Mouse (Mus musculus) layer of hippocampus, adult 6 months (tissue): ENCODE results near the gene Atp1b2. TPM values are rescaled to one million over a fixed set of nuclear protein-coding genes. Genes with fewer than 3 reads are reported as not detected.

Source experiments
- long read RNA-seq, 2 experiments: library from polyadenylated mRNA; unstranded; transcript quantifications; one replicate each; pipeline ENCODE4 v2.0.0; 2019 to 2020
- microRNA-seq: library from miRNA; unstranded; fragments of <30 nt; microRNA quantifications from one replicate; pipeline ENCODE4 v1.2.0, GENCODE M21; 2020
- polyA plus RNA-seq: library from polyadenylated mRNA; unstranded; fragments of <200 nt; fragmentation: Nextera tagmentation; gene quantifications from 2 replicates; pipeline ENCODE4 v1.2.3, GENCODE M21; 2021

Gene Atp1b2
- 218 and 255 TPM in 2 replicates for polyA plus RNA-seq
- long read RNA-seq, experiment 1, transcript Atp1b2-201 (7 exons, 2,842 nt), result major isoform, 14 of 35 reads
- long read RNA-seq, experiment 1, partial matches to known transcripts, result 1 of 35 reads
- long read RNA-seq, experiment 1, other reads (novel, unspliced or antisense), result 19 of 35 reads
- long read RNA-seq, experiment 2, transcript Atp1b2-201 (7 exons, 2,842 nt), result major isoform, 180 of 208 reads
- long read RNA-seq, experiment 2, partial matches to known transcripts, result 6 of 208 reads
- long read RNA-seq, experiment 2, other reads (novel, unspliced or antisense), result 21 of 208 reads

DNA sequence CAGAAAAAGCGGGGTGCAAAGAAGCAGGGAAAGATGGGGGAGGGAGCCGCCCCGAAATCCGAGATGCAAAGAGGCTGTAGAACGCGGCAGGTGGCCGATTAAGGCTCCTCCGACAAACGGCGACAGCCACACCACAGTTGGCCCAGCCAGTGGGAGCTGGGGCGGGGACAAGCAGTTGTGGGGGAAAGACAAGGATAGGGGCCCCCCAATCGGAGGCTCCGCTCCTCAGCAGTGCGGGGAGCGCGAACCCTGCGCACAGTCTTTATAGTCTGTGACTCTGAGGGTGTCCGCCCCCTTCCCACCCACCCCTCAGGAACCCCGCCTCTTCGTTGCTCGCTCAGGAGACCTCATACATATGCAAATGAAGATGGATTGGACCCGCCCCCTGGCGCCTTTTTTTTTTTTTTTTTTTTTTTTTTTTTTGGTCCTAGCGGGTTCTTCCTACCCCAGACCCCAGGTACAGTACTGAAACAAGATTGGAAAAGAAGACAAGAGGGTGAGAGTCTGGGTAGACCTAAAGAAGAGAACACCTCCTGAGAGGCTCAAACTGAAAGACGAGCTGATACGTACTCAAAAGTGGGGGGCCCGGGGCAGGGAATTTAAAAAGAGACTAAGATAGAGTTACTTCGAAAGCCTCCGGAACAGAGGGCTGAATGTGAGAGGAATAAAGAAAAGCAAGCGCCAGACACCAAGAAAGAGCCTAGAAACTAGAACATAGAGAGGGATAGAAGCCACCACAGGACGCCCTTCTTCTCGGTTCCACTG is at the start of gene Atp1b2:
TSS of gene Atp1b2 (minus strand) at position 217 of the 765 bp plus-strand sequence.

DNA sequence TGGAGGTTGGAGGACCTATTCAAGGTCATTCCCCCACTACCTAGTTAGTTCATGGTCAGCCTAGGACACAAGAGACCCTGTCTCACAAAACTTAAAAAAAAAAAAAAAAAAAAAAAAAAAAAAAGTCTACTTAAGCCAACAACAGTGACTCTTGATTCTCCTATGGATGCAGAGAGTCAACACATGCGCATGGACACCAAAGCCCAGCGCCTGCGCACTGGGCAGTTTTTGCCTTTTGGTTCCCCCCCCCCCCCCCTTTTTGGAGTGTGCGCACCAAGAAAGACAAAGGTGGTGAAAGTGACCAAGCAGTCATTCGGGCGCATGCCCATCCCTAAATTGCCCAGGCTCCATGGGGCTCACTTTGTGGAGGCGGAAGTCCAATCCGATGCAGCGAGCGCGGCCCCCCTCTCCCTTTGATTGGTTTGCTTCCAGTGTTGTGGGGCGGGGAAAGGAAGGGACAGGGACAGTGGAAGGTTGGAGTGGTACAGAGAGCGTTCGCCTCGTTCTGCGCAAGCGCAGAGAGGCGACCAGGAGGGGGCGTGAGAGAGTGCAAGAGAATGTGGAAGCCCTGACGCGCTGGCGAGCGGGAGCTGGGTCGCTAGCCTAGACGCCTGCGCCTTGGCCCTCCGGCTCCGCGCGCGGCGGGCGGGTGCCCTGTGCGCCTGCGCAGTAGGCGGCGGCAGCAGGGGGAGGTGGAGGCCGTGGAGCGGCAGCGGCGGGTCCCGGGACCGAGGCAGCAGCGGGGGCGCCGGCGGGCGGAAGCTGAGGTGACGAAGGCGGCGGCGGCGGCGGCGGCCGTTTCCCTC is 26.7 kb upstream of the Atp1b2 start, which contains the start of gene Fxr2:
TSS of gene Fxr2 (plus strand) at position 707 of the 806 bp plus-strand sequence.

DNA sequence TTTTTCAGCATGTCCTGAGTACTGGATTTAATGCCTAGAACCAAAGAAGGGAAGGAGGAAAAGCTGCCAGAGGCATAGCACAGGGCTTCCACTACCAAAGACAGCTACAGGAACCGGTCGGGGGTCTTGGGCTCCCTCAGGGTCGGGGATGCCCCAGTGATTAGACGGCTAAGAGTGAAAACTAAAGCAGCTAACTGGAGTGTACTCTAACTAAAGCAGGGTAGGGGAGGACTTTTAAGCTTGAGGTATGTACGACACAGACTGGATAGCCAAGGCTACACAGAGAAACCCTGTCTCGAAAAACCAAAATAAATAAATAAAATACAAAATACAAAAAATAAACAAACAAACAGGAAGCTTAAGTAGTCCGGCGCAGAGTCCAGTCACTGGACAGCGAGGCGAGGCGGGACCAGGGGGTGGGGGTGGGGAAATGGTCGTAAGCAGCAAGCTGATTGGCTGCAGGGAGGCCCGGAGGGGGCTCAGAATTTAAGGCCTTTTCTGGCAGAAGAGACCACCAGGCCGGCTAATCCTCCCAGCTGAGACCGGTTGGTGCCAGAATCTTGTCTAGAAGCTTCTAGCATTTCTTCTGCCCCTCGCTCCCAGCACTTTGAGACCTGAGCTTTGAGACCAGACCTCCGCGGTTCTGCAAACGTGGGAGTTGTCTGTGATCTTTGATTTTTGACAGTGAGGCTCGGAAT is 16.0 kb upstream of the Atp1b2 start, which contains the start of gene Sat2:
TSS of gene Sat2 (plus strand) at position 454 of the 698 bp plus-strand sequence.

DNA sequence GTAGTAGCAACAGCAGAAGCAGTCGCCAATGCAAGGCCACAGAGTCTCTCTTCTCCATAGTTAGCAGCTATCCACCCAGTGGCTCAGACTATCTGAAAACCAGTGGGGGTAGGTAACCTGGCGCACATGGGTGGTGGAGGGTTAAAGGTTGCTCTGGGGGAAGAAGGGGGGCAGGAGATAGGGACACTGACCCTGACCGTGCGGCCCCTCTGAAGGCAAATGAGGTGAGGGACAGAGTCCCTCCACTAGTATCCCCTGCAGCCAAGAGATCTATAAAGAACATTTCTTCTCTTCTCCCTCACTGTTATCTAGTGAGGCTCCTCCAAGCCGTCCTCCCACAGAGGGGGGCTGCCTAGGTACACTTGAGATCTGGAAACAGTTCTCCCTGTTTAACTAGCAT is 12.1 kb upstream of the Atp1b2 start, which contains the start of gene Shbg:
TSS of gene Shbg (minus strand) at position 101 of the 400 bp plus-strand sequence.

DNA sequence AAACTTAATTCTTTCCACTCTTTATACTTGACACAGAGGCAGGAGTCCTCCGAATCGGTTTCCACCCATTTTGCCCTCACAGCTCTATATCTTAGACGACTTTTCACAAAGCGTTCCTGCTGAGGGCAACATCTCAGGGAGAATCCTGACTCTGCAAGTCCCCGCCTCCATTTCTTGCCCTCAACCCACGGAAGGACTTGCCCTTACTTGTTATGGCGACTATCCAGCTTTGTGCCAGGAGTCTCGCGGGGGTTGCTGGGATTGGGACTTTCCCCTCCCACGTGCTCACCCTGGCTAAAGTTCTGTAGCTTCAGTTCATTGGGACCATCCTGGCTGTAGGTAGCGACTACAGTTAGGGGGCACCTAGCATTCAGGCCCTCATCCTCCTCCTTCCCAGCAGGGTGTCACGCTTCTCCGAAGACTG is 25.6 kb downstream of the Atp1b2 start, which contains the start of the genes Wrap53 and Trp53:
TSS of gene Wrap53 (minus strand) at position 165 of the 424 bp plus-strand sequence.
TSS of gene Trp53 (plus strand) at position 269 of the 424 bp plus-strand sequence.

DNA sequence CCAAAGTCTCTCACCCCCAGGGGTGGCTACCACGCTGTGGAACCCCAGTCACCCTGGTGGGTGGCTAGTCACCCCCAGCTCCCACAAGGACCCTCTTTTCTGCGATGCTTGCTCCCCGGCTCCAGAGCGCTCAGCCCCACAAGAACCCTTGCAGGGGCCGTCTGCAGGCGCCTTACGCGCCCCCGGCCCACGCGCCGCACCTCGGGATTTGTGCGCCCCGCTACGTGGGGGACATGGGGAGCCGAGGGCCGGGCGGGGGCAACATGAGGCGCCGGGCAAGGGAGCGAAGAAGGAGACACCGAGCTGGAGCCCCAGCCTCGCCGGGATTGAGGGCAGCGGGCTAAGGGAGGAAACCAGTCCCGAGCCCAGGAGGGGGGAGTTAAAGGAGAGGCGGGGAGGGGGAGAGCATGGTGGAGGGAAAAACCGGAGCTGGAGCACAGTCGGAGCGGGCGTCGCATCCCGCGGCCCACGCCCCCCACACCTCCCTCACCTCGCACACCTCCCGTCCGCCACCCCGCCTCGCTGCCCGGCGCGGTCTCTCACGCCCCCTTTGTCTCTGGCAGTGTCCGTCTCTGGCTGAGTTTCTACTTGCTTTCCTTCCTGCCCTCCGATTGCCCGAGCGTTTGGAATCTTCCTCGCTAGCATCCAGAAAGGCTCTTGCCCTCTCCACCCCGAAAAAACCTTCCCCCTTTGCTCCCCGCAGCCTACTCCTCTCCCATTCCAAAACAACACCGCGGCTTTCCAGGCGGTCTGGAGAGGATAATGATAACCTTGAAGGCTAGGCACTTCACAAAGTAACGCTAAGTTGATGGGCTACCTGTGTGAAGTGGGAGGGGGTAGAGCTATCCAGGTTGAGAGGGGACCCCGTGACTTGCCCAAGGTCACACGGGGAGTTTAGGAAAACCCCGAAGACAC is 45.6 kb downstream of the Atp1b2 start, which contains the start of gene Efnb3:
TSS of gene Efnb3 (minus strand) at position 355 of the 915 bp plus-strand sequence.

Small RNA genes lying within 50 kb of the gene (microRNA-seq; reads per million reads assigned to microRNA genes)
- not detected for gene Mir467f

Other genes starting within 250 kb of the Atp1b2 start
- 49.8 and 51.0 TPM in 2 replicates for gene Chd3, start 236.5 kb downstream of the Atp1b2 start, polyA plus RNA-seq
- gene Naa38, start 210.5 kb downstream of the Atp1b2 start, polyA plus RNA-seq, result 601 and 628 TPM in 2 replicates
- gene Cyb5d1, start 210.3 kb downstream of the Atp1b2 start, polyA plus RNA-seq, result 12.0 and 15.0 TPM in 2 replicates
- 1.9 and 2.4 TPM in 2 replicates for gene Tmem88, start 207.7 kb downstream of the Atp1b2 start, polyA plus RNA-seq
- 8.1 and 9.3 TPM in 2 replicates for gene Kdm6b, start 192.3 kb downstream of the Atp1b2 start, polyA plus RNA-seq
- gene Dnah2, start 56.8 kb downstream of the Atp1b2 start, polyA plus RNA-seq, result 0.36 and 0.80 TPM in 2 replicates
- gene Efnb3, start 45.7 kb downstream of the Atp1b2 start, polyA plus RNA-seq, result 21.6 and 21.9 TPM in 2 replicates
- 13.9 and 15.4 TPM in 2 replicates for gene Wrap53, start 25.7 kb downstream of the Atp1b2 start, polyA plus RNA-seq
- gene Trp53, start 25.6 kb downstream of the Atp1b2 start, polyA plus RNA-seq, result 25.8 and 29.0 TPM in 2 replicates
- gene Shbg, start 12.0 kb upstream of the Atp1b2 start, polyA plus RNA-seq, result not detected in 2 replicates
- 18.2 and 18.3 TPM in 2 replicates for gene Sat2, start 16.1 kb upstream of the Atp1b2 start, polyA plus RNA-seq
- 6.9 and 7.9 TPM in 2 replicates for gene Fxr2, start 27.0 kb upstream of the Atp1b2 start, polyA plus RNA-seq
- gene Sox15, start 49.4 kb upstream of the Atp1b2 start, polyA plus RNA-seq, result 0.16 TPM in 1 of 2 replicates, not detected in the other
- 94.9 and 96.8 TPM in 2 replicates for gene Mpdu1, start 56.7 kb upstream of the Atp1b2 start, polyA plus RNA-seq
- gene Cd68, start 60.2 kb upstream of the Atp1b2 start, polyA plus RNA-seq, result 18.4 and 22.2 TPM in 2 replicates
- gene Eif4a1, start 66.5 kb upstream of the Atp1b2 start, polyA plus RNA-seq, result 177 and 178 TPM in 2 replicates
- gene Senp3, start 76.1 kb upstream of the Atp1b2 start, polyA plus RNA-seq, result 14.3 and 15.8 TPM in 2 replicates
- gene Tnfsf13, start 79.8 kb upstream of the Atp1b2 start, polyA plus RNA-seq, result 3.6 and 4.5 TPM in 2 replicates
- gene Tnfsf12, start 89.9 kb upstream of the Atp1b2 start, polyA plus RNA-seq, result 2.8 and 3.4 TPM in 2 replicates
- gene Tnfsfm13, start 90.2 kb upstream of the Atp1b2 start, polyA plus RNA-seq, result 1.9 and 2.8 TPM in 2 replicates
- 6.6 and 7.7 TPM in 2 replicates for gene Polr2a, start 152.7 kb upstream of the Atp1b2 start, polyA plus RNA-seq
- 0.19 TPM in 1 of 2 replicates, not detected in the other for gene Slc35g3, start 156.0 kb upstream of the Atp1b2 start, polyA plus RNA-seq
- gene Zbtb4, start 160.0 kb upstream of the Atp1b2 start, polyA plus RNA-seq, result 4.4 and 5.5 TPM in 2 replicates
- 0.25 and 0.46 TPM in 2 replicates for gene Chrnb1, start 190.0 kb upstream of the Atp1b2 start, polyA plus RNA-seq
- gene Fgf11, start 195.9 kb upstream of the Atp1b2 start, polyA plus RNA-seq, result 3.7 and 3.9 TPM in 2 replicates
- 0.40 and 1.9 TPM in 2 replicates for gene Tmem102, start 199.7 kb upstream of the Atp1b2 start, polyA plus RNA-seq
- not detected in 2 replicates for gene Gm39566, start 209.4 kb upstream of the Atp1b2 start, polyA plus RNA-seq
- gene Spem2, start 212.5 kb upstream of the Atp1b2 start, polyA plus RNA-seq, result not detected in 2 replicates
- gene Spem1, start 216.2 kb upstream of the Atp1b2 start, polyA plus RNA-seq, result not detected in 2 replicates
- 10.5 and 10.6 TPM in 2 replicates for gene Nlgn2, start 231.8 kb upstream of the Atp1b2 start, polyA plus RNA-seq
- 460 and 516 TPM in 2 replicates for gene Tmem256, start 232.6 kb upstream of the Atp1b2 start, polyA plus RNA-seq
- gene Plscr3, start 240.4 kb upstream of the Atp1b2 start, polyA plus RNA-seq, result 5.0 and 5.4 TPM in 2 replicates